Mouse (Mus musculus): ENCODE measurements at regions not wholly inside any gene's neighbourhood (a gene's known extent, or its start where the extent isn't known, plus 50 kb on each side); places are given as distances from the start of the nearest gene placed in this dataset.
A peak's percentile ranks its signal among the peaks of the same experiment; 100 is the strongest.

DNA sequence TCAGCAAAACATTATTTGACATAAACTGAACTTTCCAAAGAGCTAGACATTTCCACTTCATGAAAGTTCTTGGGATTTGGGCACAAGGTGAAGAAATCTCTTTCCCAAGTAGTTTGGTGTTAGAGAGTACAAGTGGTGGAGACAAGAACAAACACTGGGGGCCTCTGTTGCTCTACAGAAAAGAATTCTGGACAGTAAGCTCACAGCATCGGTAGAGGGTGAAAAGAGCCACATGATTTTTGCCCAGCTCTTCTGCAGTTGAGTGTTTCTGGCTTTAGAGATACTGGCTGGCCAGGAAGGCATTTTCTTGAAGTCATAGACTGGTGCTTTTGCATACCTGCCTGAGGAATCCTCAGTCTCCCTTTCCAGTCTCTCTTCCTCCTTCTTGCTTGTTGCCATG lies 127.8 kb downstream of the Stk31 start:
- no peak for DNase-seq

DNA sequence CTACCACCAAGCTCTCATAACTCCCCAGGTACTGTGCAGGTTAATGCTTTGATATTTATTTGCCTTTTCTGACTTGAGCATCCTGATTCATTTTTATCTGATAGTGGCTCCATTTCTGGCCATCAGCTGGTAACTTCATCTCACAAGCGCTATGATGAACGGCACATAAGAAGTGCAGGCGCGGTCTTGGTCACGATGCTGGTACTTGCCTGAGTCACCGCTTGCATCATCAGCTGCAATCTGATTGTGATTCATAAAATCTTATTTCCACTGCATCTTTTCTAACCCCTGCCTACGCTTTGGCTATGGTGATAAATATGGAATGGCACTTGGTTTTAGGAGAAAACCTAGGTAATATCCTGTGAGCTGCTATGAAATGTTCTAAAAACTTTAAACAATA lies 128.3 kb downstream of the Stk31 start:
- no peak for DNase-seq

DNA sequence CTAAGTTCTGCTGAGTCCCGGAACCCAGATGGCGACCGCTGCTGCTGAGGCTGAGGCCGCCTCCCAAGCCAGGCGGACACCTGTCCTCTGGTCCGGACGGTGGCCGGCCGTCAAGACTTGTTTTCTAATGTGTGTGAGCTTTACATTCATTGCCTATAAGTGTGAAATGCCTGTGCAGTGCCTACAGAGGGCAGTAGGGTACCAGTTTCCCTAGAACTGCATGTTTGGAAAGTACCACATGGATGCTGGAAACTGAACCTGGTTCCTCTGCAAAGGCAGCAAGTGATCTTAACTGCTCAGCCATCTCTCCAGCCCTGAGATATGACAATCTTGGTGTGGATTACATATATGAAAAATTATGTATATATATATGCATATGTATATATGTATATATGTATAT lies 138.6 kb downstream of the Stk31 start:
- no peak for DNase-seq

DNA sequence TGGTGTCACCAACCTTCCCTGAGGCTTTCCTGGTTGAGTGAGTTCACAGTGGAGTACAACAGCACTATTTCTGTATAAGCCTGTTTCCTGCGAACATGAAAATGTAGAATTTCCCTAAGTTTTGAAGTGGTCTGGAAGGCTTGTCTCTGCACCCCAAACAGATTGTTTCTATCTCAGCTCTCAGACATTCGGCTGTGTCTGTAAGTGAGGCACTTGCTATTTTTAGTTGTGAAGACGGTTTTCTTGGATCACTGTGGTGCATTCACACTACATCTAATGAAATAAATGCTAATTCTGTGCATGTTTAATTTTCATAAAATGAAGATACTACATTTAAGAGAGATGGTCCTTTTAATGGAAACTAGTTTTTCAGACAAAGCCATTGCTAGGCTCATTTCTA lies 139.1 kb downstream of the Stk31 start:
- DNase-seq, result no peak

DNA sequence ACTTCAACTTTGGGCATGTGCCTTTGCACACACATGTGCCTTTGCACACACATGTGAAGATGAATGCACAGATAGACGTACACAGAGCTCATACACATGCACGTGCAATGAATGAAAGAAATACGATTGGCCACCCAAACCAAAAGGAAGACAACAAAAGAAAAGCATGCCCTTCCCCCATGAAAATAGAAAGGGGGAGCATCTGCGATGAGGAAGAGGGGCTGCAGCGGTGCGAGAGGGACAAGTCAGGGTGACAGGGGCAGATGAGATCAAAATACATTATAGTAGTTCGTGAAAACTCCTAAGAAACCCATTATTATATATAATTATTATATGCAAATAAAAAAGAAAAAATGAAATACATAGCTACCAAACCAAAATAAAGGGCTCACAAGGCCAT lies 149.5 kb downstream of the Stk31 start:
- DNase-seq, result no peak

DNA sequence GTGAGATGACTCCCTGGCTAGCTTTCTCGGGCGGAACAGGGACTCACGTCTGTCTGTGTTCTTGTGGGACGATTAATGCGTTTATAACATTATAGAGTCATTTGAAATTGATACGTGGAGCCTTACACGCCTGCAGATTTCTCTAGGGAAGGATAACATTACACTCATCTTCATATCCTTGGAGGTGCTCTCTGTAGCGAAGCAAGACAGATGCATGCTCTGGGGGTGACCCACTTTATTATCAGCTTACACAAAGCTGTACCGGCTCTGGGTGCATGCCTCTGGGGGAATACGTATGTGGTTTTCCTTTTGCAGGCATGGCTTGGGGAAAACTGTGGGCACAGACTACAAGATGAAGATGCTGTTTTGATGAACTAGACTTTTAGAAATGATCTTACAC lies 159.7 kb downstream of the Stk31 start:
- no peak for DNase-seq

DNA sequence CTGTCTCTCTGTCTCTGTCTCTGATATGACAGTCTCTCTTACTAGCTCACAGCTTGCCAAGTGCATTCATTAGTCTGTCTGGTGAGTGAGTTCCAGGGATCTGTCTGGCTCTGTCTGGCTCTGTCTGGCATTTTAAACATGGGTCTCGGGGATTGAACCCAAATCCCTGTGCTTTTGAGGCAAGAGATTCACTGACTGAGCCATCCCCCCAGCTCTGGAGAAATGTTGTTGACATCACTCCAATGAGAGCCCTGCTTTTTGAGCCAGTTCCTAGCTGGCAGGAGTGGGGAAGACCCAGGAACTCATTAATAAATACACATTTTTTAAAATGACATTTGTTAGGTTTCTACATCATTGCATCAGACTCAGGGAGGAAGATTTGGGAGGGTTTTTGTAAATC lies 163.1 kb downstream of the Stk31 start:
- DNase-seq, result no peak

DNA sequence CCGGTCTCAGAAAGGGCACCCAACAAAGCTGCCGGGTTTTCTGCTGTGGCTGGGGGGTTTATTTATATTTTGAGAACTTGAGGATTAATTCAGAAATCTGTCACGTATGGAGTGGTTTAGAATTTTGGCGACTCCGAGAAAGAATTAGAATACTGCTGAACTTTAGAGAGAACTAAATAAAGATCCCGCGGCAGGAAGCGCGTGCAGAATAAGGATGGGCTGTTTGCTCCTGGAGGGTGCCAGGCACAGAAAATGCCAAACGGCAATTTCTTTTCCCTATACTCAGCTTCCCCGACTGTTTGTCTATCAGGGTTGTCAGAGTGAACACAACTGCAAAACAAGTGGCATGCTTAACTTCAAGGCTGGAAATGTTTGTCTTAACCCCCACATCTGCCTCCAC lies 163.7 kb downstream of the Stk31 start:
- DNase-seq, result no peak

DNA sequence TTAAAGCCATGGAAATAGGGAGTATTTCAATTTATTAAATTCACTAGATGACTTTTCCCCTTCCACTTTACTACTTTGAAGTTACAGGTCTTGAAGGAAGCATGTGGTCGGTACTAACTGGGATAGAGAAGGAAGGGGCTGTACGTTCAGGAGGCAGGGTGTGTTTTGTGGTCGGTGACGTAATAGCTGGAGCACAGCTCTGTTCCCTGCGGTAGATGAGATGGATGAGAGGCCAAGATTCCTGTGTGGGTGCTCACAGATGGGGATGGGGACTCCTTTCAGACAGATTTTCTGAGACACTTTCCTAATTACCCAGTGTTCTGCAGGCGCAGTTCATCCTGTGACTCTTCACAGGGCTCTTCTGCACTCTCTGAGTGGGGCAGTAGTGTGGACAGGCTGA lies 182.9 kb downstream of the Stk31 start:
- no peak for DNase-seq

DNA sequence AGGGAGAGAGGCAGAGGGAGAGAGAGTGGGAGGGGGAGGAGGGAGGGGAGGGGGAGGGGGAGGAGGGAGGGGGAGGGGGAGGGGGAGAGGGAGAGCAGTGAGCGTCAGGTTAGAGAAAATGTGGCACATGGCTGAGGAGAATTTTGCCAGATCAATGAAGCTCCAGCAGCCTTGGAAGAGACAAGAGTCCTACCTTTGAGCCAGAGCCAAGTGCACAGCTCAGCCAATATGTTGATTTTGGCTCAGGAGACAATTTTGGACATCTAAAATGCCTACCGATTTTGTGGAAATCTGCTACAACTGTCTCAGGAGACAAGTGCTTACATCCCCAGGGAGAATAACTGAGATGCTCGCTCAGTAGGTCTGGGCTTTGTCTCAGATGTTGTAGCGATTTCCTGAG lies 184.3 kb downstream of the Stk31 start:
- no peak for DNase-seq

DNA sequence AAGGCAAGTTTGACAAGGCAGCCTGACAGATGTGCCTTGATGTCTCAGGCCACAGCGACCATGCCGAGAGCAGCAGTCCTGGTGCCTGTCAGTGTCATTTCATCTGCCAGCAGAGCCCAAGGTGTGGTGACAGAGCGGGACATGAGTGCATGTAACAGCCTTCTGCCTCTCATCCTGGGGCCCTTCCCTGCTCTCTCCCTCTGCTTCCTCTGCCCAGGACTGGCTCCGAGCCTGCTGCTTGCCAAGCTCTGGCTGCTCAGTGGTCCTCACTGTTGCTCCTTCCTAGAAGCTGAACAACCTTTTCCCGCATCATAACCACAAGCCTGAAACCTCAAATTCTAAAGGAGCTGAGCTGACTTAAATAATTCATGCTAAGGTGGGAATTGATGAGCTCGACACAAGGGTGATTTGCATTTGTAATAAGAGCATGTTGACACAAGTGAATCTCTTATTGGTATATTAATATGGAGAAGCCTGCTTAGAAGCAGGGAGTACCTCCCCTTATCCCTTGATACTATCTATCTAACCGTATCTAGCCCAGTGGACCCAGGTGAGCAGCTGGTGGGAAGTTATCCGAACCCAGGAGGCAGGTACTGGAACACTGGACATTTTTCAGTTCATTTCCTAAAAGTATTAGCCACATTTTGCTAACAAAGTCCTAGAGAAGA lies 186.8 kb downstream of the Stk31 start:
- DNase-seq, result no peak

DNA sequence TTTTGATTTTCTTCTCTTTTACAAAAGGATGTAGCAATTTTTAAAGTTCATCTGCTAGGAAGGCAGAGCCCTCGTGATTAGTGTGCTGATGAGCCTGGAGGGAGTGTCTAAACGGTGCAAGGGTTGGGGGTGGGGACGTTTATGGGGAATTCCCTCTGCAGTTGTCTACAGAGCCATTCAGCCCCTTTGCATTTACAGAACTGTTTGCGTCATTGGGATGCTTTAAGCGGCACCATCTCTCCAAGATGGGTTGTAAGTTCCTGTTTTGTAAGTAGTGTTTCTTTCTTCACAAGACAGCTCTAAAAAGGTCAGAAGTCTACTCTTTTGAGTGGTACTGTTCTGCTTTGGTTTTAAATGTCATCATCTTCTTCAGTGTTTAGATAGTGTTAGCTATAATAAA lies 191.1 kb downstream of the Stk31 start:
- DNase-seq, result no peak

DNA sequence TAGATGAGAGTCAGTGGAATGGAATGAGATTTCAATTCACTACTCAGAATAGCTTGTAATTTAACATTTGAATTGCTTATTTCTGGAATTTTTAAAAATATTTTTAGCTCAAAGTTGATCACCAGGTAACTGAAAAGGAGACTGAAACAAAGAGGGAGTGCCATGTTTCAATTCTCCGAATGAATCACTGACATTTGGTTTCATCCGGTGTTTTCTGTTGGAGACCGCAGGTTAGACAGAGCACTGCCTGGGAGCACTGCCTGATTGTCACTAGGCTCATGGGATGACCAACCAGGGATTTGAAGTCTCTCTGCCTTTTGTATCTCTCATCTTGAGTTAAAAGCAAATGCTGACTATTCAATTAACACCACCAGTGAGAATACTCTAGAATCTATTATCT lies 193.3 kb downstream of the Stk31 start:
- DNase-seq, result no peak

DNA sequence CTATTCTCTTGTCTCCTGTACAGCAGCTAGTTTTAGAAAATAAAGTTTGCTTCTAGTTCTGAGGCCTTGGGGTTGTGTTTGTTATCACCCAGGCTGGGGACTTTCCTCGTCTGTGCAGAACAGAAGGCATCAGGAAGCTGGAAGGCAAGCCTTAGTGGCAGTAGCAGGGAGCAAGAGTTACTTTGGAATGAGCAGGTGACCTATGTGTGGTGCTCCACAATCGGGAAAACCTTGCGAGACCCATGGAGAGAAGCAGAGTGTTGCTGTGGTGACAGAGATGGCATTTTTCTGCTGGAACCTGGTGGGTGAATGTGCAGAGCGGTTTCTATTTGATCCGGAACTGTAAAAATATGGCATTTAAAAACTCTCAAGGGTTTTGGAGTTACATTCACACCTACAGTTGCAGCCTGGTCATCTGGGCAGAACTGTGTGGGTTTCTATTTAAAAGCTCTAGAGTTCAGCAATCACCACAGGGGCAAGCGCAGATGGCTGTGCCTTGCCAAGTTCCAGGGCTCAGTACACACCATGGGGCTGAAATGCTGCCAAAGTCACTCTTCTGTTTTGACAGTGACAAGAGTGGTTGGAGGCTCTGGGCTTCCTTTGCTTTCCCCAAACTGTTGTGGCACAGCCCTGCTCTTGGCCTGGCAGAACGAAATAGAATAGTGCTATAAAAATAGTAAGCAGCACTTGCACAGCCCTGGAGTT lies 195.7 kb downstream of the Stk31 start:
- DNase-seq, result no peak

DNA sequence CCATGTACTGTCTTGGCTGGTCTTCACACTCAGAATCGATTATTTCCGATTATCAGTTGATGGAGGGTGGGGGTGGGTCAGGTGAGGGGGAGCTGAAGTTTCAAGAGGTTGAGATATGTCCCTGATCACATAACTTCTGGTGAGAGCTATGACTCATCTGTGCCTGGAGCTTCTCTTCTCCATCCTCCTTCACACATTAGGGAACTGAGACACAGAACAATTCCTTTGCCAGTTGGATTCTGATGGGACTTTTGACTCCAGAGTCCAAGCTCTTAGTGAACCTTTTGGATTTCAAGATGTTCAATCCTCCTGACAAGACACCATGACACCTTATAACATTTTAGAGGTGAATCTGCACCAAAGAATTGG lies 196.2 kb downstream of the Stk31 start:
- no peak for DNase-seq

DNA sequence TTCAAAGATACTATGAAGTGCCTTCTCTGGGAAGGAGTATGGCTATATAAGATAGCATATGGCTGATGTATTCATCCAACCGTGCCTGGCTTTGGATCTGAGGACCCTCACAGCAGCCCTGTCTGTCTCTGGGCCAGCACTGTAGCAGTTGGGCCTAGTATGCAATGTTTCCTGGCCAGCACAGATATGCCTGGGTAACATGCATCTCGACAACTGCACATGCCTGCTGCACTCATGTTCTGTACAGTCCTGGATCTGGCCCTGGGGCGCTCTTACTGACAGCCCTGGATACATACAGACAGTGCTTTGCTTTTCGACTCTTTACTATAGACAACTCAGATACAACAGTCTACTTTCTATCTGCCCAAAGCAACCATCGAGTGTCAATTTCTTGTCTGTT lies 197.3 kb downstream of the Stk31 start:
- no peak for DNase-seq

DNA sequence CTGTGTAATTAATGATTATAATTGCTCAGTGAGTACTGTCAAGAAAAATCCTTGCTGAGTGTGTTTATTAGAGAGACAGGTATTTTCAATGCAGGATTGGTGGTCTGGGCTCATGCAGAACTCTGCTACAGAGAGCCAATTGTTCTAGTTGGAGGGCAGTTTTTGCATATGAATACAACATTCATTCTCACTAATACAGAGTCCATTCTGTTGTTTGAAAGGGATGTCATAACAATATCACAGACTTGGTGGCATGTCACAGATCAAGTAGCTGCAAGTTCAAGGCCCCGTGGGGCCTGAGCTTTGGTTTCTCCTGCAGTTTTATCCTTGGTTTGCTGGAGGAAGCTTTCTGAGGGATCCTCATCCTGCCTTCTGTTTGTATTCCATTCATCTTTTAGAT lies 207.8 kb downstream of the Stk31 start:
- no peak for DNase-seq

DNA sequence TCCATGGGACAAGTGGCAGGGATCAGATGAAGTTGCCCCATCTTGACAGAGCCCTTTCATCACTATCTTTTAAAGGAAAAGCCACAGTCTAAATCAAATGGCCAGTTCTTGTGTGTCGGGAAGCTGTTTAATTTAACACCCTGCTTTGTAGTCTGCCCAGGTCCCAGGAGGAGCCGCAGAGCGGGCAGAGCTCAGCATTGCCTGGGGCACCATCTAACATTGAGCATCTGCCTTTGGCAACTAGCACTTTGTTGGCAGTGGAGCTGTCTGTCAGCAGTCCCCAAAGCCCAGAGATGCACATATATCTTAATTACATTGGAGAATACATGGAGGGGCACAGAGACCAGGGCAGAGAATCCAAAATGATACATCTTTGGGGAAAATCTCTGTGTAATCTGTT lies 208.4 kb downstream of the Stk31 start:
- DNase-seq, result no peak

DNA sequence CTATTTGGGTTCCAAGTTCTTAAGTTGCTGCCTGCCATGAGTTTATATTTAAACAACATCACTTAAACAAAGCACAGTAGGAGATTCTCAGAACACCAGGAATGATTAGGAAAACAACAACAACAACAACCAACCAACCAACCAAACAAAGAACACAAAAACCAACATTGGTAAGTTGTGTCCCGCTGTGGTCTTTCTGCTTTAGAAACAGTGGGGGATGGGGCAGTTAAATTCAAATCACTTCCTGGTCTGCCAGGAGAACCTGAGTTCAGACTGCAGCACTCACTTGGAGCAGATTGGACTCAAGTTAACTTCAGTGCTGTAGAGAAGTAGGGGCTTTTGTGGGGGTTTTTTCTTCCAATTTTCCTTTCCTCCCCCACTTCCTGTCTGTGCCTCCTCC lies 210.6 kb downstream of the Stk31 start:
- DNase-seq, result no peak

DNA sequence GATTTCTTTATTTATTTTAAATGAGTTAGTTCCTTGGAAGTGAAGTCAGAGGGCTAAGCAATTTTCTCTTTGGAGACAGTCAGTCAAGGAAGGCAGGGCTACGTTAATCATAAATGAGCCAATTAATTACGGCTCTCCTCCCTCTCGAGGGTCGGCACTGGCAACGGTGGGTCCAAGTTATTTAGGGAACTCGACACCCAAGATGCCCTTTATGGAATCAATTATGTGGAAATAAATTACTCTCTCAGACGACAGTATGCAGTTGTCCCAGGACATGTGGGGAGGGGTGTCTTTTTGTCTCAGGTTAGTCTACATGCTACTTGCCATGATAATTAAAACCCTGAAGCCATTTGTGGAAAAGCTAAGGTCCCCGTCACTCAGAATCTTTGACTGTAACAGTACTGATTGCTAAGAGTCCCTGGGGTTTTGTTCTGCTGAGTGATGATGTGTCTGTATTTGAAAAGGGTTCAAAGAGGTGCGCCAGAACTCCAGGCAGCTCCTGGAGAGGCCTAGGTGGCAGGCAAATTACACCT lies 211.3 kb downstream of the Stk31 start:
- DNase-seq, result no peak

DNA sequence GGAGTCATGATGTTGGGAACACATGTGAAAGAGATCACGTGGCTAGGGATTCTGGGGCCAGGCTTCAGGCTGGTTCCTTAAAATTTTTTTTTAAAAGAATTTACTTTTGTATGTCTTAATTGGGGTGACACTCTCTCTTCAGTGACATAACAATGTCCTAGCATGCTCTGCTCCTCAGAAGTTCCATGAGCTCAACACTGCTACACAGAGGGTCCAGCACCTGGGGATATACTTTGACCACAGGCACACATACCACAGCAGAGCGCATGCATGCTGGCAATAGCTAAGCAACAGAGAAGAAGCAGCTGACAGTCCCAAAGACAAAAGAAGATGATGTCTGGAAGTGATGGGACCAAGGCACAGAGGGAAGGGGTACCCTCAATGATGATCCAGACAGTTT lies 198.4 kb upstream of the Npy start:
- DNase-seq, result no peak

DNA sequence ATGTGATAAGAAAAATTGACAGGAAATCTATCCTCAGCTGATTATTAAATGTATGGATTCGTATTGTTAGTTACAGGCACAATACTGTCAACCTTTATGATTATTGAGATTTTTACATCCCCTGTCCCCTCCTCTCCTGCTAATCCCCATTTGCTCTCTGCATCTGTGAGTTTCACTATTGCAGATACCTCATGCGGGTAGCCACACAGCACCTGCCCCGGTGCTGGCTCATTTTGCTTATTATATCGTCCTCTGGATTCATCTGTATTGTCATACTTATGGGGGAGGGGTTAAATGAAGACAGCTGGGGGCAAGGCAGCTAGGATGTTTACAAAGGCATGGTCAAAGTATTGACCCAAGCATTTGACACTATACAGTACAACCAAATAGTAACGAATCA lies 197.9 kb upstream of the Npy start:
- DNase-seq, result no peak

DNA sequence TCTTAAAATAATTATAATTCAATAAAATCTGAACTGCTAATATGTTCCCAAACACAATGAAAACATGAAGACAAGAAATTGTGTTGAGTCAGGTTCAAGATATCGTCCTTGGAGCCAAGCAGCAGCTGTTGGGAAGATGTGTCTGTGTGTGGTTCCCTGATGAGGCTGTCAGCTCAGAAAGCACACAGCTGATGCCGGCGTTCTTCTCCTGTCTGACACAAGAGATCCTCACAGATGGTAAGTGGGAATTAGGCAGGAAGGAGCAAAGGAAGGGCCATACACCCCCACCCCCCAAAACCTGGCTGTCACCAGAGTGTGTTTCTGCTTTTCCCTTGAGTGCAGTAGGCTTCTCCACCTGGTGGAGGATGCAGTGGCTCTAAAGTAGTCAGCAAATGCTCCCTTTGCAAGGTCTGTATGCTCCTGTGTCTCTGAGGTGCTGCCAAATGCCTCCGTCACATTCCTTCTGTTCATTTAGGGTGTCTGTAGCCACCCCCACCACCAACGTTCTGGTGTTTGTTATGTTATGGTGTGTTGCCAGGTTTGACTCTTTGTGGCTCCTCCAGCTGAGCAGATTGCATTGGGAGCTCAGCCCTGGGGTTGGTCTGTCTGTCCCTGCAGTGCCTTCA lies 188.9 kb upstream of the Npy start:
- peak; percentile 6 for DNase-seq

DNA sequence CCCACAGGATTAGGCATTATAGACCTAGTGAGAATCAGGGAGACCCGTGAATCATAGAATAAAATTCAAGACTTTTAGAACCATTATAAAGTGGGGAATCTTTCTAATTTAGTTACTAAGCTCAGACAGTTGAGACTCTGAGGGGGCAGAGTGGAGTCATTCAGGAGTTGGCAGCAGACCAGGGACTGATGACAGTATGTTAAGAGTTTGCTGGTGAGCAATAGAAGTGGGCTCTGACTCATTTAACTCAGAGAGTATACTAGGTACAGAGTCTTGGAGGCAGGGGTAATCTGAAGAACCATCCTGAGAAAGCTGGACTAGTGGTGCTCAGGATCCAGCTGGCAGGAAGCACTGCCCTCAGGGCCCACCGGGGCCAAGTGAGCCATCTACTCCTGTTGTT lies 184.9 kb upstream of the Npy start:
- DNase-seq, result no peak

DNA sequence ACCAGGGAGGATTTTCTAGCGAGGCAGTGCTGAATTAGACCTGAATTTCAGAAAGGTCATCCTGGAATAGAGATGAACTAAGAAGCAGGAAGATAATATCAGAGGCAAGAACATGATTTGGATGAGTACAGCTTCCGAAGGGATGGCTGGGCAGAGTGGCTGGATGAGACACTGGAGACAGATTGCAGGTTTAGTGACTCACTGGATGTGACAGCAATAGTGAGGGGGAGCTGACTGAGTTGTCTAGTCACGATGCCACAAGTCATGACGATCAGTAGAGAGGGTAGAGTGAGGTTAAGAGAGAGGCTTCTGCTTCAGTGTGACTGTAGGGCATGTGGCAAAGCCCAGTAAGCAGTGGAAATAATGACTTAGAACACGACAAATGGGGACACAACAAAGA lies 181.3 kb upstream of the Npy start:
- DNase-seq, result no peak
